Mouse (Mus musculus) kidney, embryonic 14.5 days (tissue): ENCODE results near the gene Ubr2. TPM values are rescaled to one million over a fixed set of nuclear protein-coding genes. Genes with fewer than 3 reads are reported as not detected.

Experiments used
- ATAC-seq: fragments of 200-750 bp; cut with Nextera tagmentation; 2 replicates; pipeline ENCODE4 v1.8.0; 2017; ENCODE audit warnings: moderate number of reproducible peaks, mild to moderate bottlenecking, moderate TSS enrichment, moderate library complexity; ENCODE audit not compliant: low FRiP score, low TSS enrichment
- H3K27ac ChIP-seq: fragments of 300-500 bp; sonication (generic); 2 replicates; pipeline ENCODE4 v1.5.1; 2014; ENCODE audit warnings: low read depth, mild to moderate bottlenecking, low read length, moderate library complexity, mixed read lengths
- H3K27me3 ChIP-seq: fragments of 300-500 bp; sonication (generic); 2 replicates; pipeline ENCODE4 v1.6.1; 2014; ENCODE audit warnings: mild to moderate bottlenecking, low read length; ENCODE audit not compliant: control insufficient read depth, insufficient read depth
- H3K36me3 ChIP-seq: fragments of 300-500 bp; sonication (generic); 2 replicates; pipeline ENCODE4 v1.6.1; 2014; ENCODE audit warnings: low read length, mixed read lengths; ENCODE audit not compliant: control insufficient read depth, insufficient read depth
- H3K4me1 ChIP-seq: fragments of 300-500 bp; sonication (generic); 2 replicates; pipeline ENCODE4 v1.6.1; 2014; ENCODE audit warnings: low read length, mixed read lengths; ENCODE audit not compliant: control insufficient read depth, insufficient read depth
- H3K4me2 ChIP-seq: fragments of 300-500 bp; sonication (generic); replicated peaks from 2 replicates; pipeline ENCODE4 v1.6.1; 2014; ENCODE audit warnings: low read depth, mild to moderate bottlenecking, low read length
- H3K4me3 ChIP-seq: fragments of 300-500 bp; sonication (generic); 2 replicates; pipeline ENCODE4 v1.5.1; 2014; ENCODE audit warnings: mild to moderate bottlenecking, low read length
- H3K9ac ChIP-seq: fragments of 300-500 bp; sonication (generic); 2 replicates; pipeline ENCODE4 v1.6.1; 2014; ENCODE audit warnings: low read depth, mild to moderate bottlenecking, low read length, moderate library complexity
- H3K9me3 ChIP-seq: fragments of 300-500 bp; sonication (generic); 2 replicates; pipeline ENCODE4 v1.6.1; 2016; ENCODE audit warnings: low read length; ENCODE audit not compliant: control insufficient read depth
- WGBS: fragments of 180-500 bp; shearing (Covaris S2); extraction: QIAGEN DNeasy Blood & Tissue Kit; methylation state at CpG from one replicate; pipeline ENCODE4 v1.1.7; 2014; 5-methylcytosine and 5-hydroxymethylcytosine counted together
- polyA plus RNA-seq: library from polyadenylated mRNA; unstranded; fragments of >200 nt; fragmentation: Nextera tagmentation; extraction: Ambion mirVana; gene quantifications from 2 replicates; pipeline ENCODE4 v1.2.1, GENCODE M21; 2014

Gene Ubr2
- polyA plus RNA-seq, 1 experiment from 2014 or later = 30.4 TPM

DNA sequence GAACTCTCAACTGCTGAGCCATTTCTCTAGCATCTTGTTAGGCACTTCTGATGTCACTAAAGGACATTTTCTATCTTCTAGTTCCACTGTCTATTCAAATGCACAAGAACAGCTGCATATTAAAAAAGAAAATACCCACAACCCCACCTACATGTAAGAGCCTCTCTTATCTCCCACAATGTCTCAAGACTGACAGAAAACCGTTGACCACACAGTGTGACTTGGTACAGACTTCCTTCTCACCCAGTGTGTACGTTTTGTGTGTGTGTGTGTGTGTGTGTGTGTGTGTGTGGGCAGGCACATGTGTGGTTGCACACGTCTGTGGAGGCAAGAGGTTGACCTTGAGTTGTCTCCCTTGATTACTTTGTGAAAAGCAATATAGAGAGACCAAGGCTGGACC is 48.2 kb downstream of the Ubr2 start:
- 81% methylated on average over 3 of the region's 3 CpGs for WGBS
- H3K27ac ChIP-seq = no peak overlapping the region
- peaks cover 96% of the 10 kb centered on the region for H3K36me3 ChIP-seq
- ATAC-seq = no peak
- no peaks in the 10 kb centered on the region for H3K9me3 ChIP-seq
- no peaks in the 10 kb centered on the region for H3K4me1 ChIP-seq
- no peak overlapping the region for H3K4me2 ChIP-seq
- no peak overlapping the region for H3K9ac ChIP-seq
- no peak overlapping the region for H3K4me3 ChIP-seq
- H3K27me3 ChIP-seq = no peaks in the 10 kb centered on the region

DNA sequence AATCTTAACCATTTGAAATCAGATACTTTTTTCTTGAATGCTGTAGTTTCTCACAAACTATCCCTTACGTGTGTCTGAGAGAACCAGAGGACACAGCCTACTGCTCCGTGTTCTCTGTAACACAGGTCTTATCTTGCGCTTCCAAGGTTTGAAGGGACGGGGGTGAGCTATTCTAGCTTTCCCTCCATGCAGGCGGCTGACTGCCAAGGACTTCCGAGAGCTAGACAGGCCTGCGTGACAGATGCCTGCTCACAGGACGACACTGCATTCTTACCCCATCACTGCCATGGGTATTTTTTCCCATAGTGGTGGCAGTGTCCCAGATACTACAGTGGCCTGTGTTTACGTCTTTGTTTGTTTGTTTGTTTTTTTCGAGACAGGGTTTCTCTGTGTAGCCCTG is 50.1 kb downstream of the Ubr2 start:
- H3K9ac ChIP-seq = no peak overlapping the region
- no peaks in the 10 kb centered on the region for H3K4me1 ChIP-seq
- H3K9me3 ChIP-seq = no peaks in the 10 kb centered on the region
- peaks cover 96% of the 10 kb centered on the region for H3K36me3 ChIP-seq
- H3K4me3 ChIP-seq = no peak overlapping the region
- no peak overlapping the region for H3K4me2 ChIP-seq
- no peak for ATAC-seq
- 93% methylated on average over 10 of the region's 10 CpGs for WGBS
- H3K27me3 ChIP-seq = no peaks in the 10 kb centered on the region
- no peak overlapping the region for H3K27ac ChIP-seq

DNA sequence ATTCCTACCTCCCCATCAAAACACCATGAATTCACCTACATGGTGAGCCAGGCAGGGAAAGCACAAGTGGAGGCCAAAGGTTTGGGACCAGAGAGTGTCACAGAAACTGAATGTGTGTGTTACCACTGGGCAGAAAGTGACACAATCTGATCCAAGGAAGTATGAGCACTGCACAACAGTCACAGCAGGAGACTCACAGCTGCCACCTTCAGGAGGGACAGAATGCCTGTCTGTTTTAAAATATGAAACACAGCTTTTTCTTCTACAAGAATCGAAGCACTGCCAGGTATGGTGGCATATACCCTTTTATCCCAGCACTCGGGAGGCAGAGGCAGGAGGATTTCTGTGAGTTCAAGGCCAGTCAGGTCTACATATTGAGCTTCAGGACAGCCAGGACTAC is 52.3 kb downstream of the Ubr2 start:
- H3K9me3 ChIP-seq = no peaks in the 10 kb centered on the region
- no peaks in the 10 kb centered on the region for H3K27me3 ChIP-seq
- no peaks in the 10 kb centered on the region for H3K4me1 ChIP-seq
- H3K4me3 ChIP-seq = no peak overlapping the region
- H3K36me3 ChIP-seq = peaks cover 96% of the 10 kb centered on the region
- 88% methylated on average over 2 of the region's 2 CpGs for whole genome bisulfite sequencing
- H3K27ac ChIP-seq = no peak overlapping the region
- no peak for ATAC-seq
- H3K9ac ChIP-seq = no peak overlapping the region
- no peak overlapping the region for H3K4me2 ChIP-seq

DNA sequence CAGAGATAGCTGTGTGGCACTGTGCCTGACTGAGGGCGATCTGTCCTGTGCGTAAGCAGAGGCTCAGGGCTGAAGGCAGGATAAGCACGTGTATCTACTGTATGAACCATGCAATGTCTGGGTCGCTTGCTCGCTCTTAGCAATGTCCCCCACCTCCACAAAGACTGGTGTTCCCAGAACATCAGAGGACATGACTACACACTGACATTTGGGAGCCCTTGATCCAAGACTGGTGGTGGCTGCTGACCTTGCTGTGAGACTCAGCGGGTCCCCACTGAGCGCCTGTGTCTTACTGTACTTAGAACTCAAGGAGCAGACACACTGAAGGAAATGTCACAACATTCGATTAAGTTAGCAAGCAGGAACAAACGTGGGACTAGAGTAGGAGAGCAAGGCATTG is 64.1 kb downstream of the Ubr2 start:
- H3K4me2 ChIP-seq = no peak overlapping the region
- no peak overlapping the region for H3K4me3 ChIP-seq
- no peaks in the 10 kb centered on the region for H3K27me3 ChIP-seq
- no peaks in the 10 kb centered on the region for H3K9me3 ChIP-seq
- peaks cover 77% of the 10 kb centered on the region for H3K36me3 ChIP-seq
- no peak overlapping the region for H3K27ac ChIP-seq
- no peak for ATAC-seq
- WGBS = 95% methylated on average over 9 of the region's 9 CpGs
- H3K9ac ChIP-seq = no peak overlapping the region
- no peaks in the 10 kb centered on the region for H3K4me1 ChIP-seq

DNA sequence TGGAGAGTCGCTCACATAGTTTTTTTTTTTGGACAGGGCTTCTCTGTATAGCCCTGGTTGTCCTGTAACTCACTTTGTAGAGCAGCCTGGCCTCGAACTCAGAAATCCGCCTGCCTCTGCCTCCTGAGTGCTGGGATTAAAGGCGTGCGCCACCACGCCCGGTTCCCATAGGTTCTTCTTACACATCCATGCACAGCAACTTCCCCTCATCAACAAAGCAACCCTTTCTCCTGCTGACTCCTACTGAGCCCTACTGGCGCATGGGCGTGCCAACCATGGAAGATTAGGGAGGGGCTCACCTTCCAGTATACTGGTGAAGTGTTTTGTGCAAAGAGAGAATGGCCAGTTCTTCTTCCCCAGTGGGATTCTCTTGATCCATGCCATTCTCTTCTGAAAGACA is 67.9 kb downstream of the Ubr2 start:
- H3K9me3 ChIP-seq = no peaks in the 10 kb centered on the region
- H3K9ac ChIP-seq = no peak overlapping the region
- no peaks in the 10 kb centered on the region for H3K27me3 ChIP-seq
- 96% methylated on average over 9 of the region's 9 CpGs for WGBS
- no peaks in the 10 kb centered on the region for H3K4me1 ChIP-seq
- no peak overlapping the region for H3K4me3 ChIP-seq
- peaks cover 95% of the 10 kb centered on the region for H3K36me3 ChIP-seq
- H3K27ac ChIP-seq = no peak overlapping the region
- H3K4me2 ChIP-seq = no peak overlapping the region
- ATAC-seq = no peak

DNA sequence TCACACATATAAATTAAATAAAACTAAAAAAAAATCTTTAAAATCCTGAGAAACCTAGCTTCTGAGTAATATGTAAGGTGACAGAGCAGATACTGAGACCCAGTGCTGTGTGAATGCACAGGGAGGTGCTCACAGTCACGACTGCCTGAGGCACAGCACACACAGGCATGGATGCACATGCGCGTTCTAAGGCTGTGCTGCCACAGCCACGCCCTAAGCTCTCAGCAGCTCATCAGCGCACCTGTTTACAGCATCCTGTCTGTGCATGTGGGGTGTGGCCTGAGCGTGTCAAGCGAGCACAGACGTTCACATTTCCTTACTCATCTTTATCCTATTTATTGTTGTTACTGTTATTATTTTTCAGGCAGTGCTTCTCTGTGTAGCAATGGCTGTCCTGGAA is 69.9 kb downstream of the Ubr2 start:
- H3K27ac ChIP-seq = no peak overlapping the region
- H3K4me1 ChIP-seq = no peaks in the 10 kb centered on the region
- no peak for ATAC-seq
- H3K4me3 ChIP-seq = no peak overlapping the region
- H3K9me3 ChIP-seq = no peaks in the 10 kb centered on the region
- H3K4me2 ChIP-seq = no peak overlapping the region
- H3K36me3 ChIP-seq = peaks cover 97% of the 10 kb centered on the region
- no peak overlapping the region for H3K9ac ChIP-seq
- no peaks in the 10 kb centered on the region for H3K27me3 ChIP-seq
- 95% methylated on average over 8 of the region's 8 CpGs for WGBS

DNA sequence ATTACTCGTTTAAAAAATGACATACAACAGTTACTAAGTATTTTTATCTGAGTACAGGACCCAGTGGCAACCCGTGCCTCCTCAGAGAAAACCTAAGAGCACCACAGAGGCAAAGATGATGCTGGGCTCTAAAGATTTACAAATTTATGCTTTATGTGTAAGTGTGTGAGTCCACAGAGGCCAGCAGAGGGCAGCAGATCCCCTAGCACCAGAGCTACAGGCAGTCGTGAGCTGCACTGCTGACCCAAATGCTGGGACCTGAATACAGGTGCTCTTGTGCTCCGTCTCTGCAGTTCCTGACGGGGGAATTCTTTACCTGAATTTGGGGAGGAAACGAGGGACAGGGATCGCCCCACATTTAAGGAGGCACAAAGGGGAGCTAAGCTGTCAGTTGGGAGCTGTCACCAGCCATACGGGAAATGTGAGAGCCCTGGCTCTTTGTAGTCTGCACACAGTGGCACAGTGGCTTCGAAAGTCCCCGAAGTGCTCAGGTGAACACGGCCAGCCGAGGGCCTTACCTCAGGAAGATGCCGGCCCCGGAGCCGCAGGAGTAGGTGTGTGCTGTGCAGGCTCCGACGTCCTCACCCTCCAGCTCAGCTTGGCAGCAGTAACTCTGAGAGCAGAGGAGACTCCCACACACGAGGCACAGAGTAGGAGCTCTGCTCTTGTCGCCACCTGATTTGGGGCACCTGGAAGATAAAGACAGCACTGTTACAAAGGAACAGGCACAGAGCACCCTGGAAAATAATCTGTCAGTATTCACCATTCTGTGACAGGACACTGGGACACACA is 76.6 kb downstream of the Ubr2 start:
- H3K9ac ChIP-seq = no peak overlapping the region
- 80% methylated on average over 19 of the region's 19 CpGs for WGBS
- H3K27me3 ChIP-seq = no peaks in the 10 kb centered on the region
- H3K27ac ChIP-seq = no peak overlapping the region
- no peak overlapping the region for H3K4me3 ChIP-seq
- H3K4me2 ChIP-seq = no peak overlapping the region
- H3K9me3 ChIP-seq = no peaks in the 10 kb centered on the region
- ATAC-seq = no peak
- peaks cover 93% of the 10 kb centered on the region for H3K36me3 ChIP-seq
- no peaks in the 10 kb centered on the region for H3K4me1 ChIP-seq

DNA sequence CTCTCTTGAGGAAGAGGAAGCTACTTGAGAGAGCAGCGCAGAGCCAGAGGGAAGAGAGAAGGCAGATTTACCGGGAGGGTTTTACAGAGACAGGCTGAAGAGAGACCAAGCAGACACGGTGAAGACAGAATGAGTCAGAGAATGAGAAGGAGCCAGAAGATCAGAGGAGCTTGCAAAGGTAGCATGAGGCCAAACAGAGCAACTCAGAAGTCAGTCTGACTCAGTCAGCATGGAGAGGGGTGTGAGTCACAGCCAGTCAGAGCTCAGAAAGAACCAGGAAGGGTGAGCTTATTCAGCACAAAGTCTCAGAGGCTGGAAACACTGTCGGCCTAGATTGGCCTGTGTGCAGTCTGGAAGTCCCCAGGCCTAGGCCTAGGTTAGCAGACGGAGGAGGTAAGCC is 77.4 kb downstream of the Ubr2 start:
- 97% methylated on average over 5 of the region's 5 CpGs for WGBS
- no peak for ATAC-seq
- no peak overlapping the region for H3K27ac ChIP-seq
- no peak overlapping the region for H3K4me2 ChIP-seq
- H3K9me3 ChIP-seq = no peaks in the 10 kb centered on the region
- H3K4me1 ChIP-seq = no peaks in the 10 kb centered on the region
- H3K4me3 ChIP-seq = no peak overlapping the region
- no peaks in the 10 kb centered on the region for H3K27me3 ChIP-seq
- H3K36me3 ChIP-seq = peaks cover 93% of the 10 kb centered on the region
- H3K9ac ChIP-seq = no peak overlapping the region

DNA sequence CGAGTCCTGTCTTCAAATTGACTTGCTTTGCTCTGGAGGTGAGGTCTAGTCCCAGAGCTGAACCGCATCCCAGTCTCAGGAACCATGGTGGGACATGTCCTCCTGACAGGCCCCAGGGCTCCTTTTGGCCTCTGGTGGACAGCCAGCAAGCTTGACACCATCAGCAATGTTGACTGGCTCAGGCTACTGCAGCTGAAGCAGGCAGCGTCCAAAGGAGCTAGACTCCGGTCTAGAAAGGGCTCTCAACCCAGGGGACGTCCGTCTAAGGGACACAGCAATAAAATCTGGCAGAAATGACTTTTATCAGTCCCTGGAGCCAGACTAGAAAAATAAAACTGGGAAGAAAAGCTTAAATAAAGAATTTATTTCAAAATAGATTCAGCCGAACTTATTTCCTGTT is 80.5 kb downstream of the Ubr2 start:
- peaks cover 65% of the 10 kb centered on the region for H3K36me3 ChIP-seq
- H3K27me3 ChIP-seq = no peaks in the 10 kb centered on the region
- H3K9me3 ChIP-seq = no peaks in the 10 kb centered on the region
- no peak overlapping the region for H3K4me2 ChIP-seq
- H3K4me1 ChIP-seq = no peaks in the 10 kb centered on the region
- no peak overlapping the region for H3K27ac ChIP-seq
- WGBS = 70% methylated on average over 7 of the region's 7 CpGs
- ATAC-seq = no peak
- H3K4me3 ChIP-seq = no peak overlapping the region
- no peak overlapping the region for H3K9ac ChIP-seq
